Mouse (Mus musculus) adrenal gland, postnatal 10 days (tissue): Measurements from ENCODE around the gene Eef2k. TPM values are rescaled to one million over a fixed set of nuclear protein-coding genes. Genes with fewer than 3 reads are reported as not detected.

Experiments used
- DNase-seq: peaks from one replicate; pipeline ENCODE4 v3.0.0; 2021; ENCODE audit warnings: mixed read lengths
- long read RNA-seq, 2 experiments: library from polyadenylated mRNA; stranded (forward); transcript quantifications; one replicate each; pipeline ENCODE4 v2.0.0; 2021
- total RNA-seq, 2 experiments: library from RNA; stranded (reverse); gene quantifications; 2 replicates each; pipeline ENCODE4 v1.2.3; 2021

The Eef2k gene
- 10 to 100 TPM; 24.4 to 33.4 TPM for total RNA-seq
- long read RNA-seq, experiment 1, full-length matches to known transcripts = 10 of 18 reads
- long read RNA-seq, experiment 1, partial matches to known transcripts = 4 of 18 reads
- long read RNA-seq, experiment 1, other reads (novel, unspliced or antisense) = 4 of 18 reads
- long read RNA-seq, experiment 2, full-length matches to known transcripts = 4 of 12 reads
- long read RNA-seq, experiment 2, partial matches to known transcripts = 1 of 12 reads
- long read RNA-seq, experiment 2, other reads (novel, unspliced or antisense) = 7 of 12 reads

- DNase-seq = peak; percentile 93
Measured at GRCm38 (mm10) chr7:120842345-120843036, at the start of gene Eef2k. TSS of gene Eef2k (plus strand) at chr7:120842831.

GRCm38 (mm10) chr7:120795544-120795943 lies 47.1 kb upstream of the Eef2k start:
- no peak for DNase-seq

- no peak for DNase-seq
Measured at GRCm38 (mm10) chr7:120796369-120796768, 46.3 kb upstream of the Eef2k start.

- no peak for DNase-seq
Measured at GRCm38 (mm10) chr7:120803268-120803667, 39.4 kb upstream of the Eef2k start.

- no peak for DNase-seq
Measured at GRCm38 (mm10) chr7:120809705-120810104, 32.9 kb upstream of the Eef2k start.

GRCm38 (mm10) chr7:120811834-120812415 lies 30.7 kb upstream of the Eef2k start, which contains the start of gene Gm5737:
TSS of gene Gm5737 (plus strand) at chr7:120812365.
- no peak for DNase-seq

- DNase-seq = no peak
Measured at GRCm38 (mm10) chr7:120817552-120817951, 25.1 kb upstream of the Eef2k start.

GRCm38 (mm10) chr7:120819386-120819785 lies 23.2 kb upstream of the Eef2k start:
- DNase-seq = peak; percentile 50

GRCm38 (mm10) chr7:120823248-120823647 lies 19.4 kb upstream of the Eef2k start:
- DNase-seq = peak; percentile 83

GRCm38 (mm10) chr7:120825097-120825496 lies 17.5 kb upstream of the Eef2k start:
- DNase-seq = no peak

GRCm38 (mm10) chr7:120826408-120826807 lies 16.2 kb upstream of the Eef2k start:
- peak; percentile 63 for DNase-seq

GRCm38 (mm10) chr7:120830431-120831381 lies 11.9 kb upstream of the Eef2k start:
- DNase-seq = peak; percentile 78

- DNase-seq = no peak
Measured at GRCm38 (mm10) chr7:120834426-120834825, 8.2 kb upstream of the Eef2k start.

GRCm38 (mm10) chr7:120834863-120835372 lies 7.7 kb upstream of the Eef2k start:
- peak; percentile 78 for DNase-seq

GRCm38 (mm10) chr7:120835449-120836359 lies 6.9 kb upstream of the Eef2k start:
- peak; percentile 97 for DNase-seq

- no peak for DNase-seq
Measured at GRCm38 (mm10) chr7:120836361-120836760, 6.3 kb upstream of the Eef2k start.

- DNase-seq = peak; percentile 78
Measured at GRCm38 (mm10) chr7:120838436-120839160, 4.0 kb upstream of the Eef2k start.

- no peak for DNase-seq
Measured at GRCm38 (mm10) chr7:120839786-120840185, 2.8 kb upstream of the Eef2k start.

GRCm38 (mm10) chr7:120843037-120843621 lies 498 bp downstream of the Eef2k start:
- peak; percentile 89 for DNase-seq
